Mouse (Mus musculus) CH12.LX (cell line): ENCODE measurements around the gene Hoxc5. TPM values are rescaled to one million over a fixed set of nuclear protein-coding genes. Genes with fewer than 3 reads are reported as not detected.

Experiments used
- DNase-seq: peaks from one replicate; pipeline ENCODE4 v3.0.0-alpha.2; 2013; ENCODE audit errors: extremely low read depth
- H3K27ac ChIP-seq: 2 replicates; pipeline ENCODE4 v1.5.1; 2012; ENCODE audit warnings: low read depth, mild to moderate bottlenecking, control low read depth, moderate library complexity; ENCODE audit not compliant: insufficient read depth
- H3K27me3 ChIP-seq: replicated peaks from 2 replicates; pipeline ENCODE3; 2012; ENCODE audit warnings: inconsistent platforms
- H3K36me3 ChIP-seq, 2 experiments: replicated peaks in 1 of 2; 2 replicates each; pipeline versions ENCODE3 to v1.6.1; 2012; ENCODE audit warnings: inconsistent platforms in 1 of 2, low read length in 1 of 2, mild to moderate bottlenecking in 1 of 2, mixed read lengths in 1 of 2, moderate library complexity in 1 of 2; ENCODE audit not compliant: control insufficient read depth in 1 of 2, insufficient read depth in 1 of 2
- H3K4me1 ChIP-seq, 2 experiments: 2 replicates each; pipeline ENCODE4 v1.6.1; 2012; ENCODE audit warnings: inconsistent platforms in 1 of 2, moderate library complexity in 1 of 2; ENCODE audit not compliant: insufficient read depth in 2 of 2, control insufficient read depth in 1 of 2
- H3K4me2 ChIP-seq: 2 replicates; pipeline ENCODE4 v1.6.1; 2012; ENCODE audit warnings: low read depth, mild to moderate bottlenecking, control low read depth; ENCODE audit not compliant: poor library complexity, insufficient read depth, severe bottlenecking
- H3K4me3 ChIP-seq, 3 experiments: fragments of 150-350 bp in 1 of 3; sonication (generic) in 1 of 3; replicated peaks in 1 of 3; 2 replicates each; pipeline versions ENCODE3 to v1.5.1; 2011 to 2012; ENCODE audit warnings: low read depth in 2 of 3, low read length in 2 of 3, mild to moderate bottlenecking in 2 of 3, moderate library complexity in 2 of 3, control low read depth in 1 of 3, improper control_type of control experiment in 1 of 3, inconsistent platforms in 1 of 3, mixed read lengths in 1 of 3; ENCODE audit not compliant: poor library complexity in 1 of 3
- H3K79me2 ChIP-seq: replicated peaks from 2 replicates; pipeline ENCODE4 v1.6.1; 2012; ENCODE audit warnings: mild to moderate bottlenecking, moderate library complexity; ENCODE audit not compliant: control insufficient read depth, poor library complexity, insufficient read depth, severe bottlenecking; ENCODE audit errors: extremely low read depth
- H3K9ac ChIP-seq: 2 replicates; pipeline ENCODE4 v1.6.1; 2012; ENCODE audit warnings: low read depth, mild to moderate bottlenecking, control low read depth, moderate library complexity; ENCODE audit not compliant: insufficient read depth
- H3K9me3 ChIP-seq: replicated peaks from 2 replicates; pipeline ENCODE3; 2012; ENCODE audit warnings: low read length, inconsistent platforms, mixed read lengths
- BHLHE40 ChIP-seq: IDR thresholded peaks from 2 replicates; pipeline ENCODE4 v1.6.1; 2011; ENCODE audit warnings: mild to moderate bottlenecking, low read depth, low read length, improper control_type of control experiment
- CHD1 ChIP-seq: IDR thresholded peaks from 2 replicates; pipeline ENCODE4 v1.6.1; 2012; ENCODE audit warnings: low read depth, low read length, improper control_type of control experiment, inconsistent platforms
- CHD2 ChIP-seq: IDR thresholded peaks from 2 replicates; pipeline ENCODE4 v1.6.1; 2011; ENCODE audit warnings: low read length, improper control_type of control experiment
- CTCF ChIP-seq, 2 experiments: IDR thresholded peaks in 1 of 2; conservative IDR thresholded peaks in 1 of 2; 2 replicates each; pipeline ENCODE4 v1.5.1; 2011 to 2012; ENCODE audit warnings: low read depth in 2 of 2, low read length in 2 of 2, improper control_type of control experiment in 1 of 2, inconsistent platforms in 1 of 2, mild to moderate bottlenecking in 1 of 2, moderate library complexity in 1 of 2
- ELF1 ChIP-seq: IDR thresholded peaks from 2 replicates; pipeline ENCODE4 v1.6.1; 2014; ENCODE audit warnings: low read depth, mild to moderate bottlenecking, inconsistent platforms, low read length, improper control_type of control experiment
- EP300 ChIP-seq: IDR thresholded peaks from 2 replicates; pipeline ENCODE4 v1.6.1; 2011; ENCODE audit warnings: low read length, improper control_type of control experiment
- GABPA ChIP-seq: IDR thresholded peaks from 2 replicates; pipeline ENCODE4 v1.6.1; 2012; ENCODE audit warnings: low read depth, low read length, improper control_type of control experiment, inconsistent platforms; ENCODE audit not compliant: insufficient replicate concordance
- HCFC1 ChIP-seq: IDR thresholded peaks from 2 replicates; pipeline ENCODE4 v1.6.1; 2012; ENCODE audit warnings: low read depth, mild to moderate bottlenecking, inconsistent platforms, low read length, improper control_type of control experiment
- JUN ChIP-seq: IDR thresholded peaks from 2 replicates; pipeline ENCODE4 v1.6.1; 2011; ENCODE audit warnings: low read depth, mild to moderate bottlenecking, low read length, improper control_type of control experiment, moderate library complexity; ENCODE audit not compliant: insufficient read depth
- MAFK ChIP-seq: IDR thresholded peaks from 2 replicates; pipeline ENCODE4 v1.6.1; 2011; ENCODE audit warnings: low read length, improper control_type of control experiment; ENCODE audit not compliant: insufficient replicate concordance
- MEF2A ChIP-seq: IDR thresholded peaks from 2 replicates; pipeline ENCODE4 v1.6.1; 2014; ENCODE audit warnings: low read depth, mild to moderate bottlenecking, inconsistent platforms, low read length, improper control_type of control experiment, borderline replicate concordance
- NRF1 ChIP-seq: IDR thresholded peaks from 2 replicates; pipeline ENCODE4 v1.6.1; 2014; ENCODE audit warnings: low read depth, mild to moderate bottlenecking, inconsistent platforms, low read length, improper control_type of control experiment, moderate library complexity
- POLR2A ChIP-seq: IDR thresholded peaks from 2 replicates; pipeline ENCODE4 v1.6.1; 2011; ENCODE audit warnings: low read depth, mild to moderate bottlenecking, improper control_type of control experiment, low read length
- POLR2AphosphoS2 ChIP-seq: IDR thresholded peaks from 2 replicates; pipeline ENCODE4 v1.6.1; 2011; ENCODE audit warnings: low read depth, low read length, improper control_type of control experiment
- RCOR1 ChIP-seq: conservative IDR thresholded peaks from 2 replicates; pipeline ENCODE4 v1.6.1; 2012; ENCODE audit warnings: low read depth, mild to moderate bottlenecking, inconsistent platforms, low read length, improper control_type of control experiment
- TBP ChIP-seq: conservative IDR thresholded peaks from 2 replicates; pipeline ENCODE4 v1.6.1; 2011; ENCODE audit warnings: low read depth, low read length, improper control_type of control experiment
- UBTF ChIP-seq: IDR thresholded peaks from 2 replicates; pipeline ENCODE4 v1.6.1; 2012; ENCODE audit warnings: low read depth, mild to moderate bottlenecking, inconsistent platforms, low read length, improper control_type of control experiment, moderate library complexity
- USF1 ChIP-seq: IDR thresholded peaks from 2 replicates; pipeline ENCODE4 v1.6.1; 2014; ENCODE audit warnings: low read depth, mild to moderate bottlenecking, inconsistent platforms, low read length, improper control_type of control experiment
- USF2 ChIP-seq: conservative IDR thresholded peaks from 2 replicates; pipeline ENCODE4 v1.6.1; 2011; ENCODE audit warnings: low read depth, low read length, improper control_type of control experiment
- ZC3H11A ChIP-seq: IDR thresholded peaks from 2 replicates; pipeline ENCODE4 v1.6.1; 2012; ENCODE audit warnings: low read depth, mild to moderate bottlenecking, inconsistent platforms, low read length, improper control_type of control experiment
- ZKSCAN1 ChIP-seq: IDR thresholded peaks from 2 replicates; pipeline ENCODE4 v1.6.1; 2012; ENCODE audit warnings: low read depth, inconsistent platforms, low read length, improper control_type of control experiment, borderline replicate concordance
- dilution Hi-C: fragments of 300-500 bp; cut with MboI; formaldehyde crosslinking; loops from 2 replicates; pipeline ENCODE4 v1.14.3; 2020; ENCODE audit warnings: low sequenced_read_pairs; ENCODE audit not compliant: extremely low pct_unique_long_range_greater_than_20kb, extremely low pct_ligation_motif_present
- in situ Hi-C: fragments of 300-500 bp; cut with MboI; formaldehyde crosslinking; loops from 3 replicates; pipeline ENCODE4 v1.14.3; 2019; ENCODE audit warnings: low sequenced_read_pairs, low pct_ligation_motif_present, low pct_unique_long_range_greater_than_20kb, mixed read lengths
- polyA plus RNA-seq: library from polyadenylated mRNA; unstranded; fragments of >175 nt; gene quantifications from 2 replicates; pipeline ENCODE4 v1.2.1, GENCODE M21; 2012; ENCODE audit warnings: low read depth; ENCODE audit not compliant: insufficient read length
- total RNA-seq, 2 experiments: library from RNA; depleted of rRNA; stranded (reverse); fragments of 300-350 nt in 1 of 2; fragments of >200 nt in 1 of 2; gene quantifications; 2 replicates each; pipeline ENCODE4 v1.2.3; 2012 to 2014

Gene Hoxc5
- total and polyA plus RNA-seq, 3 experiments: 0.15 to 0.16 TPM; not detected in 1

GRCm38 (mm10) chr15:103059393-103059992 lies 92.2 kb downstream of the Hoxc5 start:
- Histone ChIP-seq H3K4me3 (no peak overlapping the region), H3K4me2 (no peak overlapping the region), H3K9me3 (no peaks in the 10 kb centered on the region), H3K9ac (no peak overlapping the region), H3K27me3 (peaks cover 1% of the 10 kb centered on the region), H3K27ac (no peak overlapping the region), H3K36me3 (no peaks in the 10 kb centered on the region), H3K4me1 (peaks cover 0 to 17% of the 10 kb centered on the region in 2 experiments; a peak in 2 of 4 replicates), H3K79me2 (no peaks in the 10 kb centered on the region)
- no peak for DNase-seq
- in situ Hi-C loops (no loop called here), dilution Hi-C loops (no loop called here)
- no peak for TF ChIP-seq POLR2AphosphoS2
- TF ChIP-seq BHLHE40: no peak
- no peak for TF ChIP-seq RCOR1
- no peak for TF ChIP-seq MEF2A
- TF ChIP-seq TBP: no peak
- no peak for TF ChIP-seq USF2
- no peak for TF ChIP-seq CHD2
- TF ChIP-seq HCFC1: no peak
- no peak for TF ChIP-seq JUN
- TF ChIP-seq CTCF (conservative IDR thresholded peaks at IDR 0.05 in 1 of 2, IDR thresholded peaks at IDR 0.05 in 1 of 2; ENCODE audit: low read depth in 2 of 2, low read length in 2 of 2): no peak
- TF ChIP-seq MAFK: no peak
- no peak for TF ChIP-seq GABPA
- TF ChIP-seq UBTF: no peak
- TF ChIP-seq EP300: no peak
- TF ChIP-seq USF1: no peak
- TF ChIP-seq ELF1: no peak
- TF ChIP-seq CHD1: no peak

GRCm38 (mm10) chr15:103060021-103060340 lies 92.7 kb downstream of the Hoxc5 start:
- dilution Hi-C loops (no loop called here), in situ Hi-C loops (no loop called here)
- no peak overlapping the region for H3K4me3 ChIP-seq
- H3K4me1 ChIP-seq: peaks cover 0 to 14% of the 10 kb centered on the region in 2 experiments; a peak in 2 of 4 replicates
- no peak overlapping the region for H3K9ac ChIP-seq
- H3K79me2 ChIP-seq: no peaks in the 10 kb centered on the region
- no peaks in the 10 kb centered on the region for H3K36me3 ChIP-seq
- no peak for DNase-seq
- no peak overlapping the region for H3K4me2 ChIP-seq
- no peaks in the 10 kb centered on the region for H3K9me3 ChIP-seq
- TF ChIP-seq ZKSCAN1 (no peak), ZC3H11A (no peak), NRF1 (no peak), BHLHE40 (no peak), POLR2A (no peak), TBP (no peak), CHD2 (no peak), USF1 (no peak)
- H3K27me3 ChIP-seq: peaks cover 1% of the 10 kb centered on the region
- no peak overlapping the region for H3K27ac ChIP-seq
